Mouse (Mus musculus): ENCODE measurements around the gene Adgrf1. TPM values are rescaled to one million over a fixed set of nuclear protein-coding genes. Genes with fewer than 3 reads are reported as not detected.

The Adgrf1 gene
- polyA plus RNA-seq, 2 experiments: 0.66 to 0.69 TPM

DNA sequence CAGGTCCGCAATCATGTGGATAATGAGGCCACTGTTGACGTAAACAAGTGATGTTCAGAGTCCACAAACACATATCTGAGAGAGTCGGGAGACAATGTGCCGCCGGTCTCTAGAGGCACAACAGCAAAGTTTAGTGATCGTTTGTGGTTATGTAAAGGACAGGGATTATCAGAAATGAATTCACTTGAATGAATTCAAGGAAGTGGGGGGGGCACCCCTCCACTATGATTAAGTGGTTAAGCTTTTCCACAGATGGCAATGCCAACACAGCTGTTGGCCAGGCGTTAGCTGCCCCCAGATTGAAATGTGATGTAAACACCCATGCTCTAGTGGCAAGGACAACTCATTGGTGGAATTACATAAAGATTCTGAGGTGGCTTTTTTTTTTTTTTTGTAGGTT lies 9.5 kb downstream of the Adgrf1 start:
- Histone ChIP-seq H3K36me3 (replicated peaks; ENCODE audit: control insufficient read depth, insufficient read depth, low read depth) (no peaks in the 10 kb centered on the region), H3K4me3 (ENCODE audit: insufficient read depth in 1 of 2, low read depth in 2 of 2, low read length in 2 of 2) (no peak overlapping the region), H3K27ac (no peak overlapping the region), H3K27me3 (ENCODE audit: control insufficient read depth, insufficient read depth, low read length) (no peaks in the 10 kb centered on the region), H3K9ac (replicated peaks) (no peak overlapping the region), H3K4me2 (ENCODE audit: low read depth) (no peak overlapping the region), H3K4me1 (replicated peaks; ENCODE audit: control insufficient read depth in 2 of 2, insufficient read depth in 2 of 2, low read length in 1 of 2) (no peaks in the 10 kb centered on the region), H3K9me3 (ENCODE audit: control insufficient read depth, low read length) (no peaks in the 10 kb centered on the region)
- DNase-seq (ENCODE audit: low read depth in 3 of 3, low spot score in 3 of 3) (no peak), ATAC-seq (ENCODE audit: insufficient read depth) (no peak)
- TF ChIP-seq CTCF (IDR thresholded peaks at IDR 0.05; ENCODE audit: low read depth): no peak
- TF ChIP-seq EP300 (IDR thresholded peaks at IDR 0.05; ENCODE audit: low read depth): no peak
- 45% methylated on average over 7 of the region's 7 CpGs for WGBS (ENCODE audit: insufficient replicate concordance)

DNA sequence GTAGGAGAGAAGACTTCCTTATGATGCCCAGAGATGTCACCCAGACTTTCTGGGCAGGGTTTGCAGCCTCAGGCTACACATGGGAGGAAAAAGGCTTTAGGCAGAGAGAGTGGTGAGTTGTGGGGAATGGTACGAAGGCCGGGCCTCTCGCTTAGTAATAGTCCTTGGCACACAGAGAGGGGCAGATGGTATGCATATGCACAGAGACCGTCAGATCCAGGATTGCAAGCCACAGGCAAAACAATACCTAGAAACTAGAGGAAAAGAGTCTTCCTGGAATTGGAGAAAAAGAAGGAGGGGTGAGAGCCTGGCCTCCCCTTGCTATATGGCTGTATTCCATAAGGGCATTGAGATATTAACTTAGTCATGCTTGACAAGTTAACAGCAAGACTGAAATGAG lies 12.2 kb downstream of the Adgrf1 start:
- Histone ChIP-seq H3K36me3 (replicated peaks; ENCODE audit: control insufficient read depth, insufficient read depth, low read depth) (no peaks in the 10 kb centered on the region), H3K4me2 (ENCODE audit: low read depth) (no peak overlapping the region), H3K4me3 (ENCODE audit: insufficient read depth in 1 of 2, low read depth in 2 of 2, low read length in 2 of 2) (no peak overlapping the region), H3K9ac (replicated peaks) (no peak overlapping the region), H3K27me3 (ENCODE audit: control insufficient read depth, insufficient read depth, low read length) (no peaks in the 10 kb centered on the region), H3K9me3 (ENCODE audit: control insufficient read depth, low read length) (no peaks in the 10 kb centered on the region), H3K27ac (no peak overlapping the region), H3K4me1 (replicated peaks; ENCODE audit: control insufficient read depth in 2 of 2, insufficient read depth in 2 of 2, low read length in 1 of 2) (no peaks in the 10 kb centered on the region)
- DNase-seq (ENCODE audit: low read depth in 3 of 3, low spot score in 3 of 3): no peak
- WGBS (ENCODE audit: insufficient replicate concordance): 67% methylated on average over 4 of the region's 4 CpGs
- ATAC-seq (ENCODE audit: insufficient read depth): no peak
- no peak for TF ChIP-seq CTCF (IDR thresholded peaks at IDR 0.05; ENCODE audit: low read depth)
- TF ChIP-seq EP300 (IDR thresholded peaks at IDR 0.05; ENCODE audit: low read depth): no peak

DNA sequence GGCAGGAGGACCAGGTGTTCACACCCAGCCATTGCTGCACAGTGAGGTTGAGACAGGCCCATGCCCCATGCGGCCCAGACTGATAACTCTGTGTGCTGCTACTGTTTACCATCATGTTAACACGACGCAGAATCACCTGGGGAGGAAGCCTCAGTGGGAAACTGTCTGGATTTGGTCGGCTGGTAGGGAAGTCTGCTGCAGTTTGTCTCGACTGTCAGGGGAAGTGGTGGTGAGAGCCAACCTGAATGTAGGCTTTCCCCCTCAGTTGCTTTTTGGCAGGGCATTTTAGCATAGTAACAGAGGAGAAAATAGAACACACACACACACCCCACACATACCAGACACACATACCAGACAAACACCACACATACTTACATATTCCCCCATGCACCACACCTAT lies 12.7 kb downstream of the Adgrf1 start:
- WGBS (ENCODE audit: insufficient replicate concordance): 37% methylated on average over 5 of the region's 5 CpGs
- Histone ChIP-seq H3K4me3 (ENCODE audit: insufficient read depth in 1 of 2, low read depth in 2 of 2, low read length in 2 of 2) (no peak overlapping the region), H3K4me2 (ENCODE audit: low read depth) (no peak overlapping the region), H3K9ac (replicated peaks) (no peak overlapping the region), H3K36me3 (replicated peaks; ENCODE audit: control insufficient read depth, insufficient read depth, low read depth) (no peaks in the 10 kb centered on the region), H3K4me1 (replicated peaks; ENCODE audit: control insufficient read depth in 2 of 2, insufficient read depth in 2 of 2, low read length in 1 of 2) (no peaks in the 10 kb centered on the region), H3K9me3 (ENCODE audit: control insufficient read depth, low read length) (no peaks in the 10 kb centered on the region), H3K27ac (no peak overlapping the region), H3K27me3 (ENCODE audit: control insufficient read depth, insufficient read depth, low read length) (no peaks in the 10 kb centered on the region)
- ATAC-seq (ENCODE audit: insufficient read depth) (no peak), DNase-seq (ENCODE audit: low read depth in 3 of 3, low spot score in 3 of 3) (no peak)
- TF ChIP-seq EP300 (IDR thresholded peaks at IDR 0.05; ENCODE audit: low read depth) (no peak), CTCF (IDR thresholded peaks at IDR 0.05; ENCODE audit: low read depth) (no peak)

DNA sequence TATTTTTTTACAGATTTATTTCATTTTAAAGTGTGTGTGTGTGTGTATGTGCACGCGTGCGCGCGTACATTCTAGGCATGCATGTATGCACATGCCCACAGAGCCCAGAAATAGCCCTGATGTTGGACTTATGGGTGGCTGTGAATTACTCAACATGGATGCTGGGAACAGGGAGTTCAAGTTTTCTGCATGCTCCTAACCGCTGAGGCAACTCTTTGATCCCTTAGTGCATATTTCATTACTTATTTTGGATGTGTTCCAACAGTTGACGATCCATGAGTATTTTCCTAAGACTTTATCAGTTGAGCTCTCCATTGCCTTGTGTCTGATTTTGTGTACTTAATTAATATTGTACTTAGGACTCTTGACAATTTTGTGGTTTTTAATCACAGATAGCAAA lies 29.4 kb downstream of the Adgrf1 start:
- 83% methylated on average over 7 of the region's 7 CpGs for WGBS (ENCODE audit: insufficient replicate concordance)
- no peaks in the 10 kb centered on the region for H3K9me3 ChIP-seq (ENCODE audit: control insufficient read depth, low read length)
- TF ChIP-seq CTCF (IDR thresholded peaks at IDR 0.05; ENCODE audit: low read depth): no peak
- no peak for TF ChIP-seq EP300 (IDR thresholded peaks at IDR 0.05; ENCODE audit: low read depth)
- H3K27me3 ChIP-seq (ENCODE audit: control insufficient read depth, insufficient read depth, low read length): no peaks in the 10 kb centered on the region
- H3K27ac ChIP-seq: no peak overlapping the region
- no peak for DNase-seq (ENCODE audit: low read depth in 3 of 3, low spot score in 3 of 3)
- H3K4me3 ChIP-seq (ENCODE audit: insufficient read depth in 1 of 2, low read depth in 2 of 2, low read length in 2 of 2): no peak overlapping the region
- H3K4me2 ChIP-seq (ENCODE audit: low read depth): no peak overlapping the region
- H3K4me1 ChIP-seq (replicated peaks; ENCODE audit: control insufficient read depth in 2 of 2, insufficient read depth in 2 of 2, low read length in 1 of 2): no peaks in the 10 kb centered on the region
- H3K36me3 ChIP-seq (replicated peaks; ENCODE audit: control insufficient read depth, insufficient read depth, low read depth): no peaks in the 10 kb centered on the region
- H3K9ac ChIP-seq (replicated peaks): no peak overlapping the region
- no peak for ATAC-seq (ENCODE audit: insufficient read depth)

- DNase-seq (ENCODE audit: low read depth in 3 of 3, low spot score in 3 of 3): no peak
- Histone ChIP-seq H3K4me2 (ENCODE audit: low read depth) (peak overlapping the region; percentile 62), H3K9me3 (ENCODE audit: control insufficient read depth, low read length) (no peaks in the 10 kb centered on the region), H3K4me3 (ENCODE audit: insufficient read depth in 1 of 2, low read depth in 2 of 2, low read length in 2 of 2) (peak overlapping the region in 1 of 2 experiments; percentile 7; a peak in 2 of 4 replicates), H3K27me3 (ENCODE audit: control insufficient read depth, insufficient read depth, low read length) (no peaks in the 10 kb centered on the region), H3K27ac (no peak overlapping the region; the same call in 1 of the 2 replicates), H3K4me1 (replicated peaks; ENCODE audit: control insufficient read depth in 2 of 2, insufficient read depth in 2 of 2, low read length in 1 of 2) (peaks cover 40 to 53% of the 10 kb centered on the region in 2 experiments), H3K9ac (replicated peaks) (no peak overlapping the region), H3K36me3 (replicated peaks; ENCODE audit: control insufficient read depth, insufficient read depth, low read depth) (no peaks in the 10 kb centered on the region)
- no peak for ATAC-seq (ENCODE audit: insufficient read depth)
- 45% methylated on average over 7 of the region's 7 CpGs for WGBS (ENCODE audit: insufficient replicate concordance)
- TF ChIP-seq CTCF (IDR thresholded peaks at IDR 0.05; ENCODE audit: low read depth) (no peak), EP300 (IDR thresholded peaks at IDR 0.05; ENCODE audit: low read depth) (no peak)
Observed at GRCm38 (mm10) chr17:43325986-43326671, 56.0 kb downstream of the Adgrf1 start.
